Mouse (Mus musculus) small intestine, adult 2 months (tissue): ENCODE results near the gene Ppfibp2.

Source experiments
- CTCF ChIP-seq: fragments of 200-500 bp; IDR thresholded peaks from 2 replicates; pipeline ENCODE4 v1.5.1; 2012; ENCODE audit warnings: low read depth, mild to moderate bottlenecking, control low read depth, inconsistent platforms, low read length, moderate library complexity, mixed read lengths; ENCODE audit not compliant: insufficient replicate concordance, insufficient read length; ENCODE audit errors: extremely low read depth
- POLR2A ChIP-seq: fragments of 200-500 bp; IDR thresholded peaks from 2 replicates; pipeline ENCODE4 v1.6.1; 2012; ENCODE audit warnings: low read depth, mild to moderate bottlenecking, control low read depth, inconsistent platforms, low read length, moderate library complexity

DNA sequence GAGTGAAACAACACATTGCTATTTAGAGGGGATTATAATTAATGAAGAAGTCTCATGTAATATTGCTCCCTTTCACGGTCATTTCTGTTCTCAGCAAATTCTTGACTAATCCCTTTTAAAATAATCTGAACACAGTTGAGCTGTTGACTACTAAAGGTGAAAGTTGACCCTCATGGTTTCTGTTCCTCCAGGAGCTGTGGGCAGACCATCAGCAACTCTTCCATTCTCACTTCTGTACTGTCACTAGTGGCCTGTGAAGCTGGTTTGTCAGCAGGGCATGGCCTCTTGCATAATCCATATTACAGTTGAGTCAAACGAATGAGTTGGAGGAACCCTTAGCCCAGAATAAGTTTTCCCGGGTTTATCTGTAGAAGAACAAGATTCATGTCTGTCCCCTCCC, 88.6 kb downstream of the Ppfibp2 start:
- TF ChIP-seq CTCF (no peak), POLR2A (no peak)
